Mouse (Mus musculus): Measurements from ENCODE around the gene Gpx4. TPM values are rescaled to one million over a fixed set of nuclear protein-coding genes. Genes with fewer than 3 reads are reported as not detected.
A peak's percentile ranks its signal among the peaks of the same experiment; 100 is the strongest.
"Not testable (repeated sequence)": the region's sequence is repeated elsewhere in the genome, so short reads cannot be mapped to it uniquely, and the experiment has no call there.

Gene Gpx4
- polyA plus RNA-seq, 1 experiment from 2014 or later = 603 TPM

DNA sequence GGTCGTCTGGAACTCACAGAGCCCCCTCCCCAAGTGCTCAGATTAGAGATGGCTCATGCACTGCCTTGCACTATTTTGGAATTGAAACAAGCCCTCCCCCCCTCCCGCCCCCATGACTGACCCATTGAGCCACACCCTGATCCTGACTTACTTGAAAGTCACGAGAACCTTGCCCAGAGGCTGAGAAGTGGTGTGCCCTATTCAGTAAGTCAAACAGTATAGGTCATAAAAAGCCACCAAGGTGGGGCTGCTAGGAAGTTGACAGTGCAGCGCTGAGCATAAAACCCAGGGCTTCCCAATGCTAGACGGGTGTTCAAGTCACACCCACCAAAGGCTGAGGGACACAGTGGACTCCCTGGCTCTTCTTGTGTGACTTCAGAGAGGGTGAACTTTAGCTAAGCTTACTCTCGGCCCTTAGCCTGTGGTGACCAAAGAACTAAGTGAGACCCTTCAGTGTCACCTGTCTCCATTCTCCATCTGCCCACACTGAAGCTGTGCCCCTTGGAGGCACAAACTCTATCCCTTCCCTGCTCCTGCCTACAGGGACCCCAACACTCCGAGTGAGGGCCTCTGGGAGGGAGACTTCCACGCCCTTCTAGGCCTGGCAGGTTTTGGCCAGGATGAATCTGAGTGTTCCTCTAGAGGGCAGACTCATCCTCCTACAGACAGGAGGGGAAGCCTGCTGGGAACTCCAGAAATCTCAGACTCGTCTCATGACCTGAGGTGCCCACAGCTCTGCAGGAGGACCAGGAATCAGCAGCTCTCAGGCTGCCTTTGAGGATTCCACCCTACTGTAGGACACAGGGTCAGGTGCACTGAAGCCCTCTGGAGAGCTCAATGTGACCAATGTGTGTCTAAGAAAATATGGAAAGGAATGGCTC, 13.2 kb upstream of the Gpx4 start:
- Histone ChIP-seq H3K9ac (0 out of 2 replicates have a peak overlapping the region, but pooled peaks have one; percentile 11), H3K27me3 (no peaks in the 10 kb centered on the region), H3K27ac (replicated peaks) (peak overlapping the region; percentile 65), H3K4me3 (replicated peaks) (no peak overlapping the region), H3K4me1 (replicated peaks) (peaks cover 48% of the 10 kb centered on the region), H3K9me3 (replicated peaks) (no peaks in the 10 kb centered on the region), H3K4me2 (no peak overlapping the region), H3K36me3 (replicated peaks) (peaks cover 65% of the 10 kb centered on the region)
- peak; percentile 23; the same call in 1 of the 2 replicates for ATAC-seq (ENCODE audit: insufficient read depth)
- WGBS (ENCODE audit: insufficient replicate concordance) = 17% methylated on average over 9 of the region's 9 CpGs

DNA sequence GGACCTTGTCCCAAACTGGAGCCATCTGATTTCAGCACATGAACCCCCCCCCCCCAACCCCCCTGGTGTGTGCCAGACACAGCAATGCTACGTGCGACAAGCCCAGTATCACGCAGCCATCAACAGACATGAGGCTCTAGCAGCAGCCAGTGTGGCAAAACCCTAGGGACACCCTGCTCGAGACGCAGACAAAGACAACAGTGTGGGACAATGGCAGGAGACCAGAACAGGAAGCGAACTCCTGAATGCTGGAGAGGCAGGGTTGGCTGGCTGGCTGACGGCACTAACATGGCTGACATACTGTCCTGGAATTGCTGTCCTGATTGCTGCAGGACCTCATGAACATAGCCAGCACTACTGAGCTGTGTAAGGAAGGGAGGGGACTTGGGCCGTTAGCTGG, 11.8 kb upstream of the Gpx4 start:
- Histone ChIP-seq H3K36me3 (replicated peaks) (peaks cover 54% of the 10 kb centered on the region), H3K4me2 (no peak overlapping the region), H3K27ac (replicated peaks) (no peak overlapping the region), H3K4me3 (replicated peaks) (no peak overlapping the region), H3K4me1 (replicated peaks) (peaks cover 56% of the 10 kb centered on the region), H3K27me3 (no peaks in the 10 kb centered on the region), H3K9me3 (replicated peaks) (no peaks in the 10 kb centered on the region), H3K9ac (no peak overlapping the region)
- no peak for ATAC-seq (ENCODE audit: insufficient read depth)
- WGBS (ENCODE audit: insufficient replicate concordance) = 79% methylated on average over 8 of the region's 8 CpGs

DNA sequence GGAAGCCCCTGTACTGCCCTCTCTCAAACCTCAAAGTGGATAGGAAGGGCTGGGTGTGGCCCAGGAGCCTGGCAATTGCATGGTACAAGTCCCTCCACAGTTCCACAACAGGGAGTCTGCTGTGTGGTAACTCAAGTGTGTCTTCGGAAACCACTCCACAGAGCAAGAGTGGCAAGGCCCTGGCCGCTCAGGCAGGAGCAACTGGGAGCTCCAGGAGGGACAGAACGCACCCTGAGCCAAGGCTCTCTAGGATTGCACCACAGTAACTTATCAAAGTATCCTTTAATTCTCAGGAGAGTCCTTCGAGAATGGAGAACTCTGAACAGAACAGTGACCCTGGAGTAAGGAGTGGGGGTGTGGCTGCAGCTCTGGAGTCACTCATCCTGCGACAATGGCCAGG, 11.3 kb upstream of the Gpx4 start:
- Histone ChIP-seq H3K36me3 (replicated peaks) (peaks cover 49% of the 10 kb centered on the region), H3K9me3 (replicated peaks) (no peaks in the 10 kb centered on the region), H3K9ac (no peak overlapping the region), H3K4me2 (no peak overlapping the region), H3K27ac (replicated peaks) (no peak overlapping the region), H3K27me3 (no peaks in the 10 kb centered on the region), H3K4me1 (replicated peaks) (peaks cover 57% of the 10 kb centered on the region), H3K4me3 (replicated peaks) (no peak overlapping the region)
- ATAC-seq (ENCODE audit: insufficient read depth) = no peak
- 85% methylated on average over 5 of the region's 5 CpGs for WGBS (ENCODE audit: insufficient replicate concordance)

DNA sequence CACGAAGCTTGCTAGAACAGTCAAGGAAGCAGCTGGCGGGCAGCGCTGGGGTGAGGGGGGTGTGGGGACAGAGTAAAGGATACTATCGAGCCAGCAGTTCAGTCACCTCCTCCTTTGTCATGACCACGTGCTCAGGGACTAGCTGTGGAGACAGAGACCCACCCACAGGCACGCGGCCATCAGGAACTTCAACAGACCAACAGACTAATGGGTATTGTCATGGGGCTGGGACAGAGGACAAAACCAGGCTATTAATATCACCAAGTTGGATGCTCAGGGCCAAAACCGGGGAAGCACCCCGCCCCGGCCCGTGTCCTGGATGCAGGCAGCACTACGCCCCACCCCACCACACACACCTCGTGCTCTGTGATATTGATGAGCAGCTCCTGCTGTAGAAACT, 10.1 kb upstream of the Gpx4 start:
- Histone ChIP-seq H3K9me3 (replicated peaks) (no peaks in the 10 kb centered on the region), H3K4me1 (replicated peaks) (peaks cover 57% of the 10 kb centered on the region), H3K27me3 (no peaks in the 10 kb centered on the region), H3K27ac (replicated peaks) (no peak overlapping the region), H3K4me3 (replicated peaks) (no peak overlapping the region), H3K9ac (no peak overlapping the region), H3K36me3 (replicated peaks) (peaks cover 38% of the 10 kb centered on the region), H3K4me2 (no peak overlapping the region)
- no peak for ATAC-seq (ENCODE audit: insufficient read depth)
- 85% methylated on average over 13 of the region's 13 CpGs for whole genome bisulfite sequencing (ENCODE audit: insufficient replicate concordance)

DNA sequence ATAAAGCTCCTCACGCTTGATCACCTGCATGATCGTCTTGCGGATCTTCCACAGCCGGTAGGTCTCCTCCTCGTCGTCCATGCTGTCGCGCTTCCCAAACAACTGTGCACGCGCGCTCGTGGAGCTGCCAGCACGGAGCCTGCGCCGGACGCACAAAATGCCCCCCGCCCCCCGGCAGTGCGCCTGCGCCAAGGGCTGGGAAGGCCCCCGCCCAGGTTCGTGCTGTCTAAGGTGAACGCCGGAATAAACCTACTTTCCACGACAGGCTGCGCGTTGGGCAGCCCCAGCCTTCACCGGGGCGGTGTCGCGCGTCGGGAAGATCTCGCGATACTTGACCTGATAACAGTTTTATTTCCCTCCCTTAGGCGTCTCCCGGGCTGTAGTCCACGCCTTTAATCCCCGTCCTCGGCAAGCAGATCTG, 7.4 kb upstream of the Gpx4 start, which contains the start of gene Polr2e:
TSS of gene Polr2e (minus strand) at position 237 of the 421 bp plus-strand sequence.
- Histone ChIP-seq H3K27me3 (no peaks in the 10 kb centered on the region), H3K9ac (peak within 1 kb of the TSS; percentile 85), H3K4me3 (replicated peaks) (peak within 1 kb of the TSS; percentile 89), H3K27ac (replicated peaks) (peak within 1 kb of the TSS; percentile 76), H3K9me3 (replicated peaks) (no peaks in the 10 kb centered on the region), H3K4me2 (peak within 1 kb of the TSS; percentile 91), H3K36me3 (replicated peaks) (peaks cover 38% of the 10 kb centered on the region), H3K4me1 (replicated peaks) (peaks cover 31% of the 10 kb centered on the region)
- peak; percentile 96 for ATAC-seq (ENCODE audit: insufficient read depth)
- 0% methylated on average over 40 of the region's 40 CpGs for WGBS (ENCODE audit: insufficient replicate concordance)

DNA sequence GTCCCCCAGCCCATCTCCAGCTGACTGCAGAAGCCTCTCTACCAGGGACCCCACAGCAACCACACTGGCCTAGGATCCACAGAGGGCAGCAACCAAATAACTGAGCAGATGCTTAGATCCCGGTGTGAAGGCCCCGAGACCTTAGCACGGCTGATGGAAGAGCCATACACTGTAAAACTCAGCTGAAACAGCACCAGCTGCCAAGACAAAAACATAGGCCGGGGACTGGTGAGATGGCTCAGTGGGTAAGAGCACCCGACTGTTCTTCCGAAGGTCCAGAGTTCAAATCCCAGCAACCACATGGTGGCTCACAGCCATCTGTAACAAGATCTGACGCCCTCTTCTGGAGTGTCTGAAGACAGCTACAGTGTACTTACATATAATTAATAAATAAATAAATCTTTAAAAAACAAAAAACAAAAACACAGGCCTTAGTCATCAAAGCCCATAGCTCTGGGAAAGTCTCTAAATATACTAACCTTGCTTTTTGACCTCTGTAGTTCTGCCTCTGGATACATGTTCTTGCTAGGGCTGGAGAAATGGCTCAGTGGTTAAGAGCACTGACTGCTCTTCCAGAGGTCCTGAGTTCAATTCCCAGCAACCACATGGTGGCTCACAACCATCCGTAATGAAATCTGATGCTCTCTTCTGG, 5.4 kb upstream of the Gpx4 start:
- H3K27me3 ChIP-seq; H3K4me2 ChIP-seq; H3K27ac ChIP-seq (replicated peaks); H3K9ac ChIP-seq; H3K4me3 ChIP-seq (replicated peaks); H3K9me3 ChIP-seq (replicated peaks); ATAC-seq (ENCODE audit: insufficient read depth): not testable (repeated sequence)
- Histone ChIP-seq H3K36me3 (replicated peaks) (peaks cover 18% of the 10 kb centered on the region), H3K4me1 (replicated peaks) (peaks cover 37% of the 10 kb centered on the region)
- 79% methylated on average over 8 of the region's 8 CpGs for WGBS (ENCODE audit: insufficient replicate concordance)

DNA sequence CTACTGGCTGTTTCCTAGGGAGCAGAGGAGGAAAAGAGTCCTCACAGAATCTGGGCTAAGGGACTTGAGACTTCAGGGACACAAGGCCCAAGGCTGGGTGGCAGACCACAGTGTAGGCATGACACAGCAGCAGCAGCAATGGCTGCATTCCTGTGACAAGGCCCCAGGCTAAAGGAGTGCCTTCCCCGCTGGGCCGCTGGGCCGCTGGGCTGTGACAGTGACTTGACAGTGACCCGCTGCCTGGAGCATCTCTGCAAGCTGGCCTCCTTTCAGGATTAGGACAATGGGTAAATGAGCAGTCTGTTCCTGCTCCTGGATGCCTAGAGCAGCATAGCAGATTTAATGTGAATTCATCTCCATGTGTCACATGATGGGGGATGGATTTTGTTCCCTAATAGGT, 2.9 kb upstream of the Gpx4 start:
- H3K4me1 ChIP-seq (replicated peaks) = peaks cover 34% of the 10 kb centered on the region
- no peaks in the 10 kb centered on the region for H3K36me3 ChIP-seq (replicated peaks)
- H3K27ac ChIP-seq (replicated peaks) = no peak overlapping the region
- H3K4me2 ChIP-seq = no peak overlapping the region
- no peak overlapping the region for H3K4me3 ChIP-seq (replicated peaks)
- no peak overlapping the region for H3K9ac ChIP-seq
- no peaks in the 10 kb centered on the region for H3K27me3 ChIP-seq
- 71% methylated on average over 4 of the region's 4 CpGs for WGBS (ENCODE audit: insufficient replicate concordance)
- no peaks in the 10 kb centered on the region for H3K9me3 ChIP-seq (replicated peaks)
- ATAC-seq (ENCODE audit: insufficient read depth) = no peak

DNA sequence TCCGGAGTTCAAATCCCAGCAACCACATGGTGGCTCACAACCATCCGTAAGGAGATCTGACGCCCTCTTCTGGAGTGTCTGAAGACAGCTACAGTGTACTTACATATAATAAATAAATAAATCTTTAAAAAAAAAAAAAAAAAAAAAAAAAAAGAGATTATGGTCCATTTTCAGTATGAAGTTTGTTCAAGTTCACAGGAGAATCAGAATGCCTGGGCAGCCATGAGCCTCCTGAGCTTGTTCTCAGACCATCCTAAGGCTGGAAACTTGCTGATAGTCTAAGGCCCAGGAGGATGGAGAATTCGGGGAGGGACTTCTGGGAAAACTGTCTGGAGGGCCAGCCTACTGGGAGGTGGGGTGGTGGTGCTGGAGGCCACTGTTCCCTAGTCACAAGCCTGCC, 1.6 kb upstream of the Gpx4 start:
- WGBS (ENCODE audit: insufficient replicate concordance) = 58% methylated on average over 4 of the region's 4 CpGs
- H3K9ac ChIP-seq; H3K4me2 ChIP-seq; H3K27ac ChIP-seq (replicated peaks); H3K4me3 ChIP-seq (replicated peaks); H3K27me3 ChIP-seq; ATAC-seq (ENCODE audit: insufficient read depth); H3K36me3 ChIP-seq (replicated peaks); H3K9me3 ChIP-seq (replicated peaks): not testable (repeated sequence)
- peaks cover 36% of the 10 kb centered on the region for H3K4me1 ChIP-seq (replicated peaks)

DNA sequence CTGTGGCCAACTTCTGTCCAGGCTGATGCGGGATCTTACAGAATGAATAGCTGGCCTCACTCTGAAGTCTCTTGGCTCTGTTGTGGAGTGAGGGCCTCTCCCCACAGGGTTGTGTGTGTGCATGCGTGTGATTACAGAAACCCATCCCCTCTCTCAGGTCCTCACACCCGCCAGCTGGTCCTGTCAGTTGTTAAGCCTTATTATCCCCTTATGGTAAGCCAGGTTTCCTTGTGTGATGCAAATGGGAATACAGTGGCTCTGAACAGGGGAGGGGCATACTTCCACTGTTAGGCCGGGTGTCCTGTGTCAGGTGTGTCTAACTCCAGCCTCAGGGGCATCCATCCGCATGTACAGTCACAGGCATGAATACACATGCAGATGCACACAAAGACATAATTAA, 1.2 kb upstream of the Gpx4 start:
- Histone ChIP-seq H3K9me3 (replicated peaks) (no peaks in the 10 kb centered on the region), H3K27me3 (no peaks in the 10 kb centered on the region), H3K4me2 (no peak overlapping the region), H3K4me1 (replicated peaks) (peaks cover 40% of the 10 kb centered on the region), H3K4me3 (replicated peaks) (no peak overlapping the region), H3K9ac (no peak overlapping the region), H3K36me3 (replicated peaks) (no peaks in the 10 kb centered on the region), H3K27ac (replicated peaks) (no peak overlapping the region)
- WGBS (ENCODE audit: insufficient replicate concordance) = 65% methylated on average over 5 of the region's 5 CpGs
- no peak for ATAC-seq (ENCODE audit: insufficient read depth)

DNA sequence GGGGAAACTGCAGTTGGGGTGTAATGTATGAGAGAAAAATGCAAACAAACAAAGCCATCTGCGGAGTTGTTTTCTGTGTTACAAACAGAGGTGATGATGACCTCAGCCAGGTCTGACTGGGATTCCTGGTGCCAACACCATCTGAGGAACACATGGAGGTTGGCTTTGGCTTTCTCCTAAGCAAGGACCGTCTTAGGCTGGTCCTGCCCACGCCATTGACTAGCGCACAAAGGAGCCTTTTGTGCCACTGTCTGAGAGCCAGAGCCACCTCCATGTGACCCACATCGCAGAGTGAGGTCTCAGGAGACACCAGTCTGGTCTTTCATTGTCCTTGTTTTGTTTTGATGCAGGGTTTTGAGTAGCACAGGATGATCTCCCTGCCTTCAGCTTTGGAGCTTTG, 1.4 kb downstream of the Gpx4 start:
- Histone ChIP-seq H3K27me3 (no peaks in the 10 kb centered on the region), H3K36me3 (replicated peaks) (no peaks in the 10 kb centered on the region), H3K27ac (replicated peaks) (peak overlapping the region; percentile 29; the same call in 1 of the 2 replicates), H3K4me3 (replicated peaks) (no peak overlapping the region), H3K9me3 (replicated peaks) (no peaks in the 10 kb centered on the region), H3K9ac (no peak overlapping the region), H3K4me2 (no peak overlapping the region), H3K4me1 (replicated peaks) (peaks cover 65% of the 10 kb centered on the region)
- no peak for ATAC-seq (ENCODE audit: insufficient read depth)
- 60% methylated on average over 5 of the region's 5 CpGs for WGBS (ENCODE audit: insufficient replicate concordance)

DNA sequence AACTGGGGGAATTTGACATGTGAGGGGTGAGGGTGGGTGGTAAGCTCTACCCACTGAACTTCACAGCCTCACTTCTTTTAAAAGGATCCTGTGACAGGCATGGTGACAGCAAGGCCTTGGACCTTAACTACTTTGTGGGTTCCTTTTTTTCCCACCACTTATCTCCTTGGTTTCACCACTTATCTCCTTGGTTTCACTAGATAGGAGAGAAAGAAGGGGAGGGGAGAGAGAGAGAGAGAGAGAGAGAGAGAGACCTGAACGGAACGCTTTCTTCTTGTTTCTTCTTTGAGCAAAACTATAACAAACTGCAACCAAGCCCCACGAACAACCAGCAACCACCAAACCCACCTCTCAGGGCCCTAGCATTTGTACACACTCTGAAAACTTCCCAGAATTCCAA, 1.9 kb downstream of the Gpx4 start:
- WGBS (ENCODE audit: insufficient replicate concordance) = 12% methylated on average over 3 of the region's 3 CpGs
- H3K9ac ChIP-seq = no peak overlapping the region
- no peak for ATAC-seq (ENCODE audit: insufficient read depth)
- H3K4me2 ChIP-seq = no peak overlapping the region
- no peak overlapping the region for H3K4me3 ChIP-seq (replicated peaks)
- H3K9me3 ChIP-seq (replicated peaks) = no peaks in the 10 kb centered on the region
- peaks cover 65% of the 10 kb centered on the region for H3K4me1 ChIP-seq (replicated peaks)
- H3K27ac ChIP-seq (replicated peaks) = peak overlapping the region; percentile 48
- H3K27me3 ChIP-seq = no peaks in the 10 kb centered on the region
- H3K36me3 ChIP-seq (replicated peaks) = no peaks in the 10 kb centered on the region

All from liver, embryonic 15.5 days (tissue).